Mouse (Mus musculus) cerebellum, adult 9-10 months (tissue): ENCODE measurements at regions not wholly inside any gene's neighbourhood (a gene's known extent, or its start where the extent isn't known, plus 50 kb on each side); places are given as distances from the start of the nearest gene placed in this dataset.

Source experiments
- DNase-seq: peaks from one replicate; pipeline ENCODE4 v3.0.0; 2022

DNA sequence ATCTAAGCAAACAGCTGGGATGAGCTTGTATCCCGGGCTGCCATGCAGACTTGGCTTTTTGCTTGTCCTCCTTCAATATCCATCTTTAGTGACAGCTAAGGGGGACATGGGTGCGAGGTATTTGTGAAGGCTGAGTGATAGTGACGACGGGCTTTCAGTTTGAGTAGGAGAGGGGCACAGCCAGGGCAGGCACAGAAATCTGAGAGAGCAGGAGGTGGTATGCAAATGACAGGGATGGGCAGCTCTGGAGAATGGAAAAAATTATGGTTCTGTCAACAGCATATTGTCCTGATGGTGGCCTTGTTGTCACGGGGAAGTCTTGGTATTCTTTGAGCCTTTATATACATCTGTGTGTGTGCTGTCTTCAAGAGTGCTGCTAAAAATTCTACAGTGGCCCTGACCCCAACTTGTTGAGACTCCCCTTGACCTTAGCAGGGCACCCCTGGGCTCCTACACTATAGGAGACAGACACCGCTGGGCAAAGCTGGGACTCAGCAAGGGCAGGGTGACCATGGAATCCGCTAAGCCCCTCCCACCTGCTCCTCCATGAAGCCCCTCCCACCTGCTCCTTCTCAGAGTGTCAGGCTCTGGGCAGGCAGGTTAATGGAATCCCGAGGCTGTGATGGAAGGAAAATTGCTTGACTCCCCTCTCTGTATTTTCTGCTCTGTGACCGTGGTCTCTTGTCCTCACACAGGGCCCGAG lies 156.1 kb downstream of the Matn1 start:
- peak; percentile 35 for DNase-seq

DNA sequence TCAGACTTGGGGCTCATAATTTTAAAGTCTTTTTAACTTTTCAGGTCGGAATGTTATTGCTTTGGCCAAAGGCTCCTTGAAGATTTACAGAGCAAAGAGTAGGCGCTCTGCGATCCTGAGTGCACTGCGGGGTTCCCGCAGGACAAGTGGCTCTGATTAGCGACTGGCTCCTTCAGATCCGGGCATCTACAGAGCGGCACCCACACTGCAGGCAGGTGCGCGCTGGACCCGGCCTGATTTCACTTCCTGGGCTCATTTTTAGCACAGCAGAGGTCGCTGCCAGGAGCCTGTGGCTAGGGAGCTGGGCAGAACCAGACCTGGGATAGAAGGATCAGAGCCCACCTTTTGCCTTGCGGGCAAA lies 156.6 kb downstream of the Matn1 start:
- DNase-seq: no peak

DNA sequence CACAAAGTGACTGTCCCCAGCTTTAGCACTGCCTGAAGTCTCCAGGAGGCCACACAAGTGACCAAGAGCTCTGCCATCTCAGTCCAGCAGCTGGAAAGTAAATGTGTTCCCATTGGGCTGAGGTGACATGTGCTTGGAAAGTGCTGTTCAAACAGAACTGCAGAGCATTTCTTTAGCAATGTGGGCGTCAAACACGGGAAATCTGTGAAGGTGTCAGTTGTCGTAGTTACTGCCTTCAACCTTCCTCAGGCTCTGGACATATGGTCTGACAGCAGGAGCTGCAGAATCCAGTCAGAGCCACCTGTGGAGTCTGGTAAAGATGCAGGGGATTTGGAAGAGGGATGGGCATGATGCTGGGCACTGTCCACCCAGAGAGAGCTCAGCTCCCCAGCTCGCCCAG lies 158.0 kb downstream of the Matn1 start:
- peak; percentile 27 for DNase-seq

DNA sequence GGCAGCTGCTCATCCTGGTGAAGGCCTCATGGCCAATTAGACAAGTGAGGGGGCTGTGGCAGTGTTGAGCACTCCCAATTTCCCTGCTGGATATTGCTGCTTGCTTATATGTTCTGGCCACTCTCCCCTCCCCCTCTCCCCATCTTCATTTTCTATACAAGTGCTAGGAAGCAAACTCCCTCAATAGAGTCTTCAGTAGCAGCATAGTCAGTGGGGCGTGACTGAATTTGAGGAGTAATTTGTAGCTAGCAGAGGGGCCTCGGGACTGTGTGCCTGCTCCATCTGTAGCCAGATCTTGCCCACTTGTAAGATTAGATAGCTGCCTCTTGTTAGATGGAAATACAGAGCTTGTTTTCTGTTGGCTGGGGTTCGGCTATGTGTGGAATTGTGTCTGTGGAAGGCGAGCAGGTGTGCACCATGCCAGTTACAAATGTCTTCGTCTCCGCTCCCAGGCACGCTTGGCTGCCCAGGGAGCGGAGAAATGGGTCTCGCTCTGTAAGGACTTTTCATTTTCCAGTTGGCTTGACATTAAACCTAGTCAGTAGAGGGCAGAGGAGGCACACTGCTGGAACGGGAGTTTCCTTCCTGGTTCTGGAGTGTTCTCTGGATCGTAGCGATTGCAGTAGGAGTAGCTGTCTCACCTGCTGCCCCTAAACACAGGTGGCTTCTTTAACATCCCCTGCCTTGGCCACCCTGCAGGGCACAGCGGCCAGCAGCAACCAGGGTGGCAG lies 163.1 kb downstream of the Matn1 start:
- DNase-seq: peak; percentile 82

DNA sequence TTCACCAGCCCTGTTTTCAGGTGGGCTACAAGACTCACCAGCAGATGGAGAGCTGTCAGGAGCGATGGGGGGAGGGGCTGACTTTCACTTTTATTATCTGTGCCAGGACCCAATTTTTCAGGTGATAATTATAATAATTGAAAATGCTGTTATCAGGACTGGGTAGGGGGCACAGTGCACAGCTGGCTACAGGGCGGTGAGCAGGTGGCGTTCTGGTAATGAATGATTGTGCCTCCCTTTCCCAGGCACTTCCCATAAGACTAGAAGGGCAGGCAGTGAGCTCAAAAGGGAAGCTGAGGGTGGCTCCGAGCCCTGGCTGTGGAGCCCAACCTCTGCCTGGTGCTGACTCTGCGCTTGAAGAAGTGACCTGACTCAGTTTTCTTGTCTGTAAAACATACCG lies 168.4 kb downstream of the Matn1 start:
- peak; percentile 33 for DNase-seq

DNA sequence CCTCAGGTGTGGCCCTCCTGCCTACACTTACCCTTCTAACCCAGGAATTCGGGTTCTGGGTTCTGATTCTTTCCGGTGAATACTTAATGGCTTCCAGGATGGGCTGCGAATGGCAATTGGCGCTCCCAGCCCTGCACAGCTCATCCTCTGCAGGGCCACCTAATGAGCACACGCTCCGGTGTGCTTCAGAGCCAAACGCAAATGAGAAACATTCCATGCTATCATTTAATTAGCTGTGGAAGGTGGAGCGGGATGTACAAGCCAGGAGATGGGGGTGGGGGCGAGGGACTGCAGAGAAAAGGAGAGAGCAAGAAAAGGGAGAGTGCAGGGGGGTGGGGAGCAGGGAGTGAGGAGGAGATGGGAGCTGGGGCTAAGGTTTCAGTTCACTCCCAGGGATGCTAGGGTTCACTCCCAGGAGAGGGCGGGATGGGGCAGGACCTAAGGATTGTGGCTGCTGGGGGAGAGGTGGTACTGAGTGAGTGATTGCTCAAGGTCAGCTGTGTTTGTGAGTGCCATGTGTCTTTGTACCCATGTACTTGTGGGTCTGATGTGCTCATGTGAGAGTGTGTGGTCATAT lies 169.6 kb downstream of the Matn1 start:
- DNase-seq: no peak

DNA sequence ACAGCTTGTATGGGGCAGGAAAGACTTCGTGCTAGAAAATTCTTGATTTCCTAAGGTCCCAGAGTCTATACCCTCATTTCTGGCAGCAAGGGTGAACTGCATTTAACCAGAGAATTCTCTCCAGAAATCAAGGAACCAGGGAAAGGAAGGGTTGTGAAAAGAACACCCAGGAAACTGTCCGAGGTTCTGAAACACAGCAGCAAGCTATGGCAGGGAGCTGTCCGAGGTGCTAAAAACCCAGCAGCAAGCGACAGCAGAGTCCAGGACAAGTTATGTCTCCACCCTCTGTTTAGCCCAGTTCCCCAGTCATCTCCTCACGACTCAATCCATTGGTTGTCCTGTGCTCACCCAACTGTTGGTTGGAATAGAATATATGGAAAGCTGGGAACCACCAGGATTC lies 171.1 kb downstream of the Matn1 start:
- DNase-seq: peak; percentile 8

DNA sequence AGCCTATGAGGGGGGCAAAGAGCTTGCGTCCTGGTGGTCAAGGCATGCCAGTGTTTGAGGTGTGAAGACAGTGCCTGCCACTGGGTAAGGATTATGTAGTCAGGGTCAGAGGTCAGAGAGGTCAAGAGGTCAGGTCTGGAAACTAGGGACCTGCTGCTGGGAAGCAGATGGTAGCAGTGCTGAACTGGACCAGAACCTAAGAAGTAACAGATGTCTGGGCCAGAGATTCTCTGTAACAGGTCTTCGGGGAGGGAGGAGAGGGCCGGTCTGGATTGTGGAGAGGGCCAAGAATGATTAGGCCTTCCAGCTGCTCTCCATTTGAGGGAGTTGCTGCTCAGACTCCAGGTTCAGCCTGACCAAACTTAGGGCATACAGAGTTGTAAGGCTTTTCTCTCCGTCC lies 174.4 kb downstream of the Matn1 start:
- DNase-seq: peak; percentile 73

DNA sequence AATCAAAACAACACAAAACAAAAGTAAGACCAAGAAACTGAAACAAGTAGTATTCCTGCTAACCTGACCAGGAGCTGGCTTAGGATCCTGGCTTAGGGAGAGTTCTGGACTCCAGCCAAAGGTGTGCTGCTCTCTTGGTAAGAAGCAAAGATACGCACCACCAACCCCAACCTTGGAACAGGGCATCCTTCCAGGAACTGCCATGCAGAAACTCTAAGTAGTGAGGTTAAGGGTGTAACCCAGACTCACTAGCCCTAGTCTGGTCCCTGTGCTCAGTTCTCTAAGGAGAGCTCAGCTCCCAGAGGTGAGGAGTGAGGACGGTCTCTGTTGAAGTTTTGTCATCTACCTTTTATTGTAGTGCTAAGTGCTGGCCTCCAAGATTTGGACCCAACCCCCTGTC lies 175.4 kb downstream of the Matn1 start:
- DNase-seq: peak; percentile 82

DNA sequence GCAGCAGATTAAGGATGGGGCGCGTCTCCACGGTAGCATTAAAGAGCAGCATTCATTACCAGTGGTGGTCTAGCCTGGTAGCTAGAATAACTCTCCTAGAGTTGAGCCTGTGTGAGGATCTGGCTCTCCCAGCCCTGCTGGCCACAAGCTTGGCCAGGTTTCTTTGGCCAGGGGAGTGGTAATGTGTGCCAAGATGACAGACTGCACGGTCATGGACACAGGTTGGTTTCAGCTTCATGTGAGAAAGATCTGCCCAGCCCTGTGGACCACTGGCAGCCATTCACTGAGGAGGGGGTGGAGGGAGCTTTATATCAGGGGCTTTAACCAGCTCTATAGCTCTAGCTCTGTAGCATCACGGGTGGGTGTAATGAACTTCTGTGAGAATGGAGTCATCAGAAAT lies 176.5 kb downstream of the Matn1 start:
- peak; percentile 98 for DNase-seq

DNA sequence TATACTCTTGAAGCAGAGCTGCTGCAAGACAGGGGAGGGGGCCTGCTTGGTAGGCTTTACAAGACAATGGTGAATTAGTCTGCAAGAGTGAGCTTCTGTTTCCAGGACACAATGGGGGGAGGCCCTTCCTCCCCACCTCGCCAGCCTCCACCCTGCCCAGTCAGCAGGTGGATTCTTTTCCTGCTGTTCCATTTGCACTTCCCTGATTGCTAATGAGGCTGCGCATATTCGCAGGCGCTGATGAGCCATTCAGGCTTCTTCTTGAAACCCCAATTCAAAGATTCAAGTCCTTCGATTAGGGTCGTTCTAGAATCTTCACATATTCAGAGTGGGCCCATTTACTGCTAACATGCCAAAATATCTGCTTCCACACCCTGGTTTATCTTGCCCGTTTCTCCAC lies 181.8 kb downstream of the Matn1 start:
- no peak for DNase-seq

DNA sequence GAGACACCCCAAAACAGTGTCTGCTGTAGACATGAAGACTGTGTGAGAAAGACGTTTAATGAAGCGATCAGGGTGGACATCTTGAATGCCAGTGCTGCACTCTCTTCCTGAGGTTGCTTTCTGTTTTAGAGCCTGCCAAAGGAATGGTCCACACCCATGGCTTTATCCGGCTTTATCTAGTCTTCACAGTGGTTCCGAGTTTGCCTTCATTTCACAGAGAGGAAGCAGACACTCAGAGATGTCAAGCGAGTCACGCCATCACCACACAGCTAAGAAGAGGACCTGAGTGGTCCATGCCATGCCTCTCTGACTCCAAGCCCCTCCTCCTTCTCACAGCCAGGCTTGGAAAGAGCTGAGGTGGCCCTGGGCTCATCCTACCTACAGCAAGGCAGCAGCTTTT lies 182.7 kb downstream of the Matn1 start:
- no peak for DNase-seq

DNA sequence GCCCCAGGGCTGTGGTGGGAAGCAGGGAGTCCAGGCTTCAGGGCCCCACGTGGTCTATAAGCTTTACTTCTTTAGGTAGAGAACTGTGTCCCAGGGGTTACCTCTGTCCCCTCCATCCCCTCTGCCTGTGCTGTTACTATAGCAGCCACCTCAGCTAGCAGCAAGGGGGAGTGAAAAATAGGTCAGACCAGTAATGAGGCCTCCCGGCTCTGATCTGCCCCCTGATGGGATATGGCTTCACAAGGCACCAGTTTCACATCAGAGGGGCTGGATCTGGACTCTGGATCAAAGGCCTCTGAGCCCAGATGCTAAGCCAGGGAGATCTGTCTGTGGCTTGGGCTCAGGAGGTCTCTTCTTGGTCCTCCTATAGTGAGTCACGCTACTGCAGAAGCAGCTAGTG lies 184.5 kb downstream of the Matn1 start:
- DNase-seq: no peak

DNA sequence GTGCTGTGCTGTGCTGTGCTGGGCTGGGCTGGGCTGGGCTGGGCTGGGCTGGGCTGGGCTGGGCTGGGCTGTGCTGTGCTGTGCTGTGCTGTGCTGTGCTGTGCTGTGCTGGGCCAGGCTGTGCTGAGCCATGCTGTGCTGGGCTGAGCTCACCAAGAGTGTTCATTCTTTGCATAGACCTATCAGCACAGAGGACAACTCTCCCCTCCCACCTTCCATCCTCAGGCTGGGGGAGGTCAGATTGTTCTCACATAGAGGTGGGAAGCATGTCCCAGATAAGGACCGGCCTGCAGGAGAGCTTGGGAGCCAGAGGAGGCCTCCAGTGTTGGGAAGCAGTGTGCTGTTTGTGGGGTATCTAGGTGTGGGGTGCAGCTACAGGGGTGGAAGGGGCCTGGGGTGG lies 188.0 kb downstream of the Matn1 start:
- DNase-seq: no peak

DNA sequence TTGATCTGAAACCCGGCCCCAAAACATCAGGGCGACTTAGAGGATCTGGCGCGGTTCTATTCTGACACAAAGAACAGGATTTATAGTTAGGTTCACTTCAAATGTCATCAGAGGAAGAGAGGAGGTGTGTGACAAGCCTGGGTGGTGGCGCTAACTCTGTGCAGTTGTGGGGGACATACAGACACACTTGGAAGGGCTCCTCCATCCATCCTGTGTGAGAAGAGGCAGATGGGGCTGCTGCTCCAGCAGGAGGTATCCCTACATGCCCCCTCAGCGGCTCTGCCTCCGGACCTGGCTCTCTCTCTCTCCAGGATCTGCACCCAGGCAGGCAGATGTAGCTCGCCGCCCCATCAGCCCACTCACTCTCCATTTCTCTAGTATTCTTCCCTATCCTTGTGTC lies 188.6 kb downstream of the Matn1 start:
- DNase-seq: no peak

DNA sequence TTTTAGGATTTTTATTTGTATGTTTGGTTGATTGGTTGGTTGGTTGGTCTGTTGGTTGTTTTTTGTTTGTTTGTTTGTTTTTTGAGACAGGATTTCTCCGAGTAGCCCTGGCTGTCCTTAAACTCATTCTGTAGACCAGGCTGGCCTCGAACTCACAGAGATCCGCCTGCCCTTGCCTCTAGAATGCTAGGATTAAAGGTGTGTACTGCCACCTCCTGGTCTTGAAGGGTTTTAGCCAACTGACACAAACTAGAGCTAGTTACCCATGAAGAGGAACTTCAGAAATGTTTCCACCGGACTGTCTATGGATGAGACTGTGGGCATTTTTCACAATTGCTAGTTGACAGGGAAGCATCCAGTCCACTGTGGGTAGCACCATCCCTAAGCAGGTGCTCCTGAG lies 191.7 kb downstream of the Matn1 start:
- DNase-seq: no peak

DNA sequence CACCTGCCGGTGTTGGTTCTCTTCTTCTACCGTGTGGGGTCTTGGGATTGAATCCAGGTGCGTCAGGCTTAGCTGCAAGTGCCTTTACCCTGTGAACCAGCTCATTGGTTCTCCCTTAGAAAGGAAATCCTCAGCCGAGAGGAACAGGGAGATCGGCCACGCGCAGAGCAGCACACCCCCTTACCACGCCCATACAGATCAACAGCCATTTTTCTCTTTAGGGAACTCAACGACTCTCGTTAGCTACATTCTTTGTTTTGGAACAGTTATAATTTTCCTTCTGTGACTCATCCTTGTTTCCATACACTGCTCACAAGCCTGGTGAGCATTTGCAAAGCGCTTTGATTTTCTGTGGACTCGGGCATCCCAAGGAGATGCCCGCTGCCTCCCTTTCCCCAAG lies 194.7 kb downstream of the Matn1 start:
- DNase-seq: no peak

DNA sequence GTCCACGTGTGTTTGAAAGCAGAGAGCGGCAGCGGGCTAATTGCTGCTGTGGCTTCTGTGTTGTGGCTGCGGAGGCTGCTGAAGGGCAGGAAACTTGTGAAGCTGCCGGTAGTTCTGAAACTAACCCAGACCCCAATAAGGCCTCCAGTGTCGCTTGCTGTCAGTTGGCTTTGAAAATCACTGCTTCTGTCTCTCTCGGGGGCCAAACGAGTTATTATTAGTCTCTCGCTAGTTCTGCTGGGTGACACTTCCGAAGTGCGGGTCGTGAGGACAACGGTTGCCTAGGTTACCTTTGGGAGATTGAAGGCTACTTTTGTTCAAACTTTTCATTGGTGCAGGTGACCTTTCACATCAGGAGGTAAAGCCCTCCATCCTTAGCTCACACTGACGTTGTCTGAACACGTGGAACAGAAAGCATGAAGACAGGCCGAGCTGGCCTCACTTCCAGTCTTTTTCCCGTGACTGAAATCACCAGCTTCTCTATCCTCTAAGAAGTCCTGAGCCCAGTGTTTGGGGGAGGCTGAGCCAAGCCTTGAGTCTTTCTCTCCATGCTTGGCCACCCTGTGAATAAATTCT lies 197.8 kb downstream of the Matn1 start:
- DNase-seq: no peak

DNA sequence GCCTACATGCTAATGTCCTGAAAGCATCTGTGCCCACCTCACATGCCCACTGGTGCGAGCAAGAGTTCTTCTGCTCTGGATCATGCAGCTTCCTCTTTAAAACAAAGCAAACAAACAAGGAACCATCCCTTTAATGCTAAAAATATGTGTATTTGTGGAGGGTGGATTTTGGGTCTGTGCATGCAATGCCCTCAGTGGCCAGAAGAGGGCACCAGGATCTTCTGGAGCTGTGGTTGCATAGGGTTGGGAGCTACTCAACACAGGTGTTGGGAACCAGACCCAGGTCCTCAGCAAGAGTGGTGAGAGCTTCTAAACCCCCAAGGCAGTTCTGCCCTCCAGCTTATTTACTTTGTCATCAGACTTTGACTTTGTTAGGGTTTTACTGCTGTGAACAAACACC lies 201.3 kb downstream of the Matn1 start:
- no peak for DNase-seq

DNA sequence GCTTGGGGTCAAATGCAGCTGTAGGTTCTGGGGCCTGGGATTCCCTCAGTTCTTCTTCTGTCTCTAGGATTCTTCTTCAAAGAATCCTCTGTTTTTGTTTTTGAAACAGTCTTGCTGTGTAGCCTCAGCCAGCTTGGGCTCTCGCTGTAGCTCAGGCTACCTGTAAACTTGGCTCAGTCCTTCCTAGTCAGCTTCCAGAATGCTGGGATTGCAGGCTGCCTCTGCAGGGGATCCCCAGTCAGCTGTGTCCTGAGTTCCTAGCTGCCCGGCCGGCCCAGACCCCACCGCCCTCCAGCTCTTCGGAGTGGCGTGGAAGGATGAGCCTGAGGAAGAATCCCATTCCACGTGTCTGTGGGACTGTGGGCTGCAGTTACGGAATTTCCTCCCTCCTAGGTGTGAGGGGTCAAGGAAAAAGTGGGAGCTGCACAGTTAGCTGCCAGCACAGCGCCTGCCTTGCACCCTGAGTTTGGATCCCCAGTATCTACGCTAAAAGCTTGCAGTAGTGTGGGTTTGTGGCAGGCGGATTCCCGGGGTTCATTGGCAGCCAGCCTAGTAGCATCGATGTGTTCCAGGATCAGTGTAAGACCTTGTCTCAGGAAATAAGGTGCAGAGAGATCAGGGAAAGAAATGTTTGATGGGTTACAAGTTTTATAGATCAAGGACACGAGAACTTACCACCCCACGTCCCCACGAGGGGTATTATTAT lies 204.0 kb downstream of the Matn1 start:
- peak; percentile 67 for DNase-seq

DNA sequence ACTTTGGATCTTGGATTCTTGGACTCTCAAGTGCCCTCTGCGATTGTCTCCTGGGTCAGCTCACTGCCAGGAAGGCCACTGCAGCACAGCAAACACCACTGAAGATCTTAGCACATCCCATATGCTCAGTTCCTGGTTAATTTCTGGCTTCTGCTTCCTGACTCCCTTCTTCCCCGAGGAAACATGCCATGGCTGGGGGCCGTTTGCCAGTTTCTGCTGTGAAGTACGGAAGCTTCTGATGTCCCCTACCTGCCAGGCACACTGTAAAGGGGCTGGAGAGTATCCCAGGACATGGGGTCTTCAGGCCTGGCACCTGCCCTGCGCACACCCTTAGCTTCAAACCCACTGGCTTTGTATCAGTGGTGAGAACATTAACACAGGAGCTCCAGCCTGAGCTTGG lies 205.3 kb downstream of the Matn1 start:
- no peak for DNase-seq

DNA sequence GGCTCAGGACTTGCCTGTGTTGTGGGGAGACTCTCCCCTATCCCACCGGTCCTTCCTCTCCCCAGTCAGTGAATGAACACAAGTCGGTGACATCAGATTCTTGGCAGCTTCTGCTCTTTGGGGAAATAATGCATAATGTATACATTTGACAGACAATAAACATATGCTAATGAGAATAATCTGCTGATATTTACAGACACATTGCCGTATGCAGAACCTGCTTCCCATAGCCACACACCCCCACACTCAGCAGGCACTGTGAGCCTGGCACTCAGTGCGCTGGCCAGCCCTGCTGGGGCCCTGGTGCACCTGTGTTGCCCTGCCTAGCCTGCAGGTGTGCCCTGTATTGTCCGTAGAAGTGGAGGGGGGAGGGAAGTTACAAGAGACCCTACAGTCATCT lies 215.5 kb downstream of the Matn1 start:
- peak; percentile 72 for DNase-seq

DNA sequence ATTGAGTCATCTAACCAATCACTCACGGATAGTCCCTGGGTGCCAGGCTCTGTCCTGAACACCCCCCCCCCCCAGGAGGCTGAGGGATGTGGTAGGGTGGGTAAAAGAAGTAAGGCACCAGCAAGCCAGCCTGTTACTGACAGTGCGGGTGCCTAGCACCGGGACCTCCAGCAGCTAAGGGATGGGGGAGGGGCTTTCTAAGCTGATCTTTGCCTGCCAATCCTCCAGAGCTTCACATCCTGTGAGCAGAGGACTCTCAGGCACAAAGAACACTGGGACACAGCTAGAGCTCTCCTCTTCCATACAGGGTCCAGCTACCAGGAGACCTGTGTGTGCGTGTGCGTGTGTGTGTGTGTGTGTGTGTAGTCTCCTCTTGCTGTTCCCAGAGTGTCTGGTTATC lies 215.9 kb downstream of the Matn1 start:
- no peak for DNase-seq

DNA sequence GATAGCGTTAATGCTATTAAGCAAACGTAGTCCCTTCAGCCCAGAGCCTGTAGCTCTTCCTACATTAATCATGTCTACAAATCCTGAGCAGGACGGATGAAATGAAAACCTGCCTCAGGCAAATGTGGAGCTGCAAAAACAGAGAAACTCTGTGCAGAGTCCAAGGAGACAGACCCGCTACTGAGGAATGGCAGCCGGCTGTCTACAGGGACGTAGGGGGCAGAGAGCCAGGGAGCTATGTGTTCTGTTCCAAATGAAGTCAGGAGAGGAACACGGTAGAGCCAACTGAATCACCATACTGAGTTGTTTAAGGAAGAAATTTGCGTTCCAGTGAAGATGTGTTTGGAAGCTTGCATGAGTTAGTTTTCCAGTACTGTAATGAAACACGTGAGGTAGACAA lies 217.3 kb downstream of the Matn1 start:
- peak; percentile 73 for DNase-seq
